Mouse (Mus musculus) thymus, postnatal 10 days (tissue): ENCODE measurements around the gene Sfxn5.

Experiments used
- DNase-seq, 2 experiments: peaks; one replicate each; pipeline ENCODE4 v3.0.0; 2021; ENCODE audit warnings: low spot score in 2 of 2

Sfxn5 gene

GRCm38 (mm10) chr6:85193381-85194318 lies 139.6 kb downstream of the Sfxn5 start:
- DNase-seq = peak; percentile 59 to 64

GRCm38 (mm10) chr6:85191751-85192440 lies 141.3 kb downstream of the Sfxn5 start:
- DNase-seq = no peak

- DNase-seq = no peak
These were observed 142.6 kb downstream of the Sfxn5 start for GRCm38 (mm10) chr6:85190671-85191070.

- no peak for DNase-seq
These were observed 143.2 kb downstream of the Sfxn5 start for GRCm38 (mm10) chr6:85189911-85190591.

- no peak for DNase-seq
These were observed 143.9 kb downstream of the Sfxn5 start for GRCm38 (mm10) chr6:85189361-85189760.

GRCm38 (mm10) chr6:85188256-85189110 lies 144.7 kb downstream of the Sfxn5 start:
- no peak for DNase-seq

- DNase-seq = no peak
These were observed 145.6 kb downstream of the Sfxn5 start, which contains the start of gene Emx1 for GRCm38 (mm10) chr6:85187340-85188211. Gene Emx1 (plus strand): TSS chr6:85187438.

GRCm38 (mm10) chr6:85186744-85187059 lies 146.5 kb downstream of the Sfxn5 start:
- DNase-seq = no peak

- no peak for DNase-seq
These were observed 147.0 kb downstream of the Sfxn5 start for GRCm38 (mm10) chr6:85186033-85186743.

GRCm38 (mm10) chr6:85183951-85184350 lies 149.3 kb downstream of the Sfxn5 start:
- no peak for DNase-seq

- DNase-seq = no peak
These were observed 153.2 kb downstream of the Sfxn5 start for GRCm38 (mm10) chr6:85180036-85180435.

- DNase-seq = no peak
These were observed 153.7 kb downstream of the Sfxn5 start for GRCm38 (mm10) chr6:85179569-85179968.

GRCm38 (mm10) chr6:85165440-85165921 lies 167.7 kb downstream of the Sfxn5 start:
- DNase-seq = no peak
